Mouse (Mus musculus) spleen, adult 2 months (tissue): ENCODE measurements around the gene Rnf216. TPM values are rescaled to one million over a fixed set of nuclear protein-coding genes. Genes with fewer than 3 reads are reported as not detected.
"Not testable (repeated sequence)": the region's sequence is repeated elsewhere in the genome, so short reads cannot be mapped to it uniquely, and the experiment has no call there.

ENCODE experiments used
- DNase-seq, 2 experiments: peaks; one replicate each; pipeline versions ENCODE4 v3.0.0 to v3.0.0-alpha.2; 2012 to 2021; ENCODE audit warnings: low spot score in 2 of 2, low read depth in 1 of 2
- H3K27ac ChIP-seq: fragments of 200-500 bp; 2 replicates; pipeline ENCODE4 v1.5.1; 2012; ENCODE audit warnings: low read length, inconsistent platforms; ENCODE audit not compliant: insufficient read depth
- H3K27me3 ChIP-seq: fragments of 200-500 bp; 2 replicates; pipeline ENCODE4 v1.6.1; 2012; ENCODE audit warnings: mild to moderate bottlenecking, moderate library complexity, low read length, inconsistent platforms; ENCODE audit not compliant: control insufficient read depth, insufficient read depth
- H3K36me3 ChIP-seq: fragments of 200-500 bp; 2 replicates; pipeline ENCODE4 v1.6.1; 2012; ENCODE audit warnings: mild to moderate bottlenecking, low read length, inconsistent platforms; ENCODE audit not compliant: control insufficient read depth, insufficient read depth
- H3K4me1 ChIP-seq: fragments of 200-500 bp; 2 replicates; pipeline ENCODE4 v1.6.1; 2011; ENCODE audit warnings: inconsistent platforms; ENCODE audit not compliant: control insufficient read depth, insufficient read depth, insufficient read length
- H3K4me3 ChIP-seq: fragments of 200-500 bp; 2 replicates; pipeline ENCODE4 v1.5.1; 2011; ENCODE audit warnings: mild to moderate bottlenecking, inconsistent platforms; ENCODE audit not compliant: insufficient read depth, insufficient read length; ENCODE audit errors: extremely low read depth
- CTCF ChIP-seq: fragments of 200-500 bp; IDR thresholded peaks from 2 replicates; pipeline ENCODE4 v1.5.1; 2011; ENCODE audit warnings: mild to moderate bottlenecking, inconsistent platforms; ENCODE audit not compliant: insufficient read depth, insufficient read length, insufficient replicate concordance; ENCODE audit errors: extremely low read depth
- POLR2A ChIP-seq: fragments of 200-500 bp; IDR thresholded peaks from 2 replicates; pipeline ENCODE4 v1.6.1; 2011; ENCODE audit warnings: low read depth, low read length, inconsistent platforms
- WGBS: fragments of 180-500 bp; shearing (Covaris S2); methylation state at CpG from one replicate; pipeline ENCODE4 v1.1.7; 2018; 5-methylcytosine and 5-hydroxymethylcytosine counted together
- polyA plus RNA-seq: library from polyadenylated mRNA; depleted of rRNA; stranded (reverse); fragments of >200 nt; gene quantifications from 2 replicates; pipeline ENCODE4 v1.2.3, GENCODE M21; 2012

The Rnf216 gene
- polyA plus RNA-seq, 1 experiment = 25.9 TPM

DNA sequence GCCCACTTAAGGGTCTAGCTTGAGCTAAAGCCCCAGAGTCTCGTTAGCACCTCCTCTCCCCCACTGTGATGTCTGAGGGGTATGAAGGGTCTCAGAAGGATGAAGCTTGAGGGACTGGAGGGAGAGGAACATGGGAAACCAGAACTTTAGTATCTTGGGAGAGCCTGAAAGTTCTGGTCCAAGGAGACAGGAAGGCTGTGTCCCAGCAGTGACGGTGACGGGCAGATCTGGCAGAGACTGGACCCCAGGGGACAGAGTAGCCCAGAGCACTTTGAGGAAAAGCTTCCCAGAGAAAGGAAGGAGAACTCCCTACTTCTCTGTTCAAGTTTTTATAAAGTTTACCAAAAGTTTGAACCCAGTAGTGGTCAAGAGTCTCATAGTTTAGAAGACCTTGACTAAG is 34.7 kb upstream of the Rnf216 start, which contains the start of gene Olfr718-ps1:
Gene Olfr718-ps1 (minus strand): TSS at position 101 of the 400 bp plus-strand sequence.
- WGBS = 75% methylated on average over 3 of the region's 3 CpGs
- Histone ChIP-seq H3K4me3 (no peak within 1 kb of the TSS), H3K4me1 (no peaks in the 10 kb centered on the region), H3K27me3 (no peaks in the 10 kb centered on the region; the same call in 1 of the 2 replicates), H3K36me3 (no peaks in the 10 kb centered on the region), H3K27ac (no peak within 1 kb of the TSS)
- TF ChIP-seq CTCF = no peak
- no peak for TF ChIP-seq POLR2A
- no peak for DNase-seq

DNA sequence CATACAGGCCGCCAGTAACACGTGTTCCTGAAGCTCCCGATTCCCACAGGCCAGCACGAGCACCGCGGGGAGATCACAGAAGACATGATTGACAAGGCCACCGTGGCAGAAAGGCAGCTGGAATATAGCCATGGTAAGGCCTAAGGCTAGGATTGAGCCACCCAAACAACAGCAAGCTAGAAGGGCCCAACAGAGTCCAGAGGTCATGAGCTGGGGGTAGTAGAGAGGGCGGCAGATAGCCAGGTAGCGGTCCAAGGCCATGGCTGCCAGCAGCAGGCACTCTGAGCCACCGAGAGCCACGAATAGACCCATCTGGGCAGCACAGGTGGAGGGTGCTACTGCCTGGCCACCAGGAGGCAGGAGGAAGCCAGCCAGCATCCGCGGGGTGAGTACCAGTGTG is 24.8 kb upstream of the Rnf216 start:
- Histone ChIP-seq H3K27me3 (no peaks in the 10 kb centered on the region), H3K27ac (no peak overlapping the region), H3K4me1 (no peaks in the 10 kb centered on the region; the same call in 1 of the 2 replicates), H3K36me3 (no peaks in the 10 kb centered on the region), H3K4me3 (no peak overlapping the region)
- TF ChIP-seq CTCF (no peak), POLR2A (no peak)
- DNase-seq = no peak
- WGBS = 87% methylated on average over 13 of the region's 13 CpGs

DNA sequence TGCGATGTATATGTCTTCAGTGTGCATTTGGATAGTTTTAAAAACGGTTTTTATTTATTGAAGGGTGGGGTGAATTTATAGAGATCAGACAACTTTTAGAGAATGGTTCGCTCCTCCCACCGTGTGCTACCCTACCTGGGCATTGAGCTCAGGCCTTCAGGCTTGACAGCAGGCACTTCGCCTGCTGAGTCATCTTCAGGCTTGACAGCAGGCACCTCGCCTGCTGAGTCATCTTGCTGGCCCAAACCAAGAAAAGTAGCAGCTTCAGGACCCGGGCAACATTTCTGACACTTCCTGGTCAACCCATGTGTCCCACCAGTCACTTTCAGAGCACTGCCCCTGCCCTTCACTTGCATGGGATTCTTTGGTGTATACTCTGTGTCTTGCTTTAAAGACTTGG is 22.2 kb upstream of the Rnf216 start:
- no peak overlapping the region for H3K4me3 ChIP-seq
- H3K27ac ChIP-seq = no peak overlapping the region
- TF ChIP-seq CTCF (no peak), POLR2A (no peak)
- DNase-seq = no peak
- 77% methylated on average over 7 of the region's 7 CpGs for WGBS
- peaks cover 2% of the 10 kb centered on the region; the same call in 1 of the 2 replicates for H3K4me1 ChIP-seq
- no peaks in the 10 kb centered on the region for H3K27me3 ChIP-seq
- H3K36me3 ChIP-seq = no peaks in the 10 kb centered on the region

DNA sequence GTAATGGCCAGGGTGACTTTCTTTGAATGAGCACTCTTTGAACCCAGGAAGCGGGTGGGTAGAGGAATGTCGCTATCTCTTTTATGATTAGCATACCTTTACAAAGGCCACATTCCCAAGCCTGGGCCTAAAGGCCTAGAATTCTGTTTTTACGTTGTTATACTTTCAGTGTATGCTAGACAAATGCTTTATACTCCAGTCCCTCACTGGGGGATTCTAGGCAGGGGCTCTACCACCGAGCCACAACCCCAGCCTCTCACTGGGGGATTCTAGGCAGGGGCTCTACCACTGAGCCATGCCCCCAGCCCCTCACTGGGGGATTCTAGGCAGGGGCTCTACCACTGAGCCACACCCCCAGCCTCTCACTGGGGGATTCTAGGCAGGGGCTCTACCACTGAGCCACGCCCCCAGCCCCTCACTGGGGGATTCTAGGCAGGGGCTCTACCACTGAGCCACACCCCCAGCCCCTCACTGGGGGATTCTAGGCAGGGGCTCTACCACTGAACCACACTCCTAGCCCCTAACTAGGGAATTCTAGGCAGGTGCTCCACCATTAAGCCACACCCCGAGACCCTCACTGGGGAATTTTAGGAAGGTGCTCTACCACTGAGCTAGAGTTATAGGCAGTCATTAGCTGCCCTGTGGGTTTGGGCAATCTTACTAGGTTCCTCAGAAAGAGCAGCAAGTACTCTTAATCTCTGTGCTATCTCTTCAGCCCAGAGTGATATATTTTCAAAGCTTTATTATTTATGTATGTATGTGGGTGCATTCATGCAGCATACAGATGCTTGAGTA is 21.6 kb upstream of the Rnf216 start:
- not testable (repeated sequence) for H3K4me1 ChIP-seq, H3K27ac ChIP-seq, H3K4me3 ChIP-seq, H3K27me3 ChIP-seq, DNase-seq, H3K36me3 ChIP-seq
- 90% methylated on average over 4 of the region's 6 CpGs for WGBS

DNA sequence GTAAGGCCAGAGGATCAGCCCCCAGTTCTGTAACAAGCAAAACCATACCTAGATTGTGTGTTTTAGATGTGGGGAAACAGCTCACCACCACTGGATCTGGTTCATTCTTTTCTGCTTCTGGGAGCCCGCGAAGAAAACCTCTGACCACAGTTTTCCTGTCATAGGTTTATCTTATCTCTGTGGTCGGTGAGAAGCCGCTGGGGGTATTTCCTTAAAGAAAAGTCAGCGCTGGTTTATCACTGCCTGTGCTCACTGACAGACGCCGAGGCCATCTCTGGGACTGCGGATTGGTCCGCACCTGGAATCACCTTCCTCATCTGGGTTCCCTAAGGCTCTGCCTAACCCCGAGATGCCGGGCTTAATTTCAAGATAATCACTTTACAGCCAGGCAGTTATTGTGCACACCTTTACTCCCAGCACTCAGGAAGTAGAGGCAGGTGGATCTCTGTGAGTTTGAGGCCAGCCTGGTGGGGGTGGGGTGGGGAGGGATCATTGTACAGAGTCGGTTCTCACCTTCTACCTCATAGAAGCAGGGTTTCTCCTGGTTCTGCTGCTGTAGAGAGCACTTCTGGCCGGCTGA is 20.2 kb upstream of the Rnf216 start:
- 27% methylated on average over 13 of the region's 13 CpGs for WGBS
- Histone ChIP-seq H3K27me3 (no peaks in the 10 kb centered on the region), H3K4me3 (no peak overlapping the region)

DNA sequence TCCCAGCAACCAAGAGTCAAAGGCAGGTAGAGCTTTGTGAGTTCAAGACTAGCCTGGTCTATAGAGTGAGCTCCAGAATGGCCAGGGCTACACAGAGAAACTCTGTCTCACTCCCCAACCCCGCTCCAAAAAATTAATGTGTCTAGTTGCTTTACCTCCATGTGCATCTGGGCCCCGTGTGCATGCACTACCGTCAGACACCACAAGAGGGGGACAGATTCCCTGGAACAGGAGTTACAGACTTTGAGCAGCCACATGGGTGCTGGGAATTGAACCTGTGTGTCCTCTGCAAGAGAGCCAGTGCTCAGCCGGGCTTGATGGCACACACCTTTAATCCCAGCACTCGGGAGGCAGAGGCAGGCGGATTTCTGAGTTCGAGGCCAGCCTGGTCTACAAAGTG is 17.5 kb upstream of the Rnf216 start:
- H3K27me3 ChIP-seq = no peaks in the 10 kb centered on the region
- no peak for DNase-seq
- no peak overlapping the region for H3K27ac ChIP-seq
- WGBS = 86% methylated on average over 7 of the region's 7 CpGs
- peaks cover 2% of the 10 kb centered on the region; the same call in 1 of the 2 replicates for H3K4me1 ChIP-seq
- TF ChIP-seq CTCF (no peak), POLR2A (no peak)
- no peaks in the 10 kb centered on the region for H3K36me3 ChIP-seq
- no peak overlapping the region for H3K4me3 ChIP-seq

More for the DNA sequence above, 20.2 kb upstream of the Rnf216 start:
- DNase-seq = peak in 1 of 2 experiments; percentile 37
- Histone ChIP-seq H3K4me1 (peaks cover 2% of the 10 kb centered on the region; the same call in 1 of the 2 replicates), H3K36me3 (no peaks in the 10 kb centered on the region), H3K27ac (no peak overlapping the region)
- TF ChIP-seq CTCF (no peak), POLR2A (no peak)

DNA sequence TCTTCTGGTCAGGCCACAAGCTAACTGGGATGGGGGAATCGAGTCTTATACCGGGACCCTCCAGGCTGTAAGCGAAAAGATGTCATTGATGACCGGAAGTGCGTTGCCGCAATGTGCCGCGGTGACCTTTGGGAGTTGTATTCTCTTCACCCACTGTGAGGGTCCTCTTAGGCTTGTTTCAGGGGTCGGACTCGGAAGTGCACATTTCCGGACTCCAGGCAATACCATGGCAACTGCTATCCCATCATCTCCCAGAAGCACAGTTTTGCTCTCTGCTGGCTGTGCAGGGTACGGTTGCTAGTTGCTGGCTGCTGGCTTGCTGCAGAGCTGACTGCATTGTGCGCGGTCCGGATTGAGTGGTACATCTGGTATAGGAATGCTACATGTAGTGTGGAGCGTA is 16.3 kb upstream of the Rnf216 start:
- WGBS = 93% methylated on average over 16 of the region's 16 CpGs
- H3K27ac ChIP-seq = no peak overlapping the region
- TF ChIP-seq POLR2A (no peak), CTCF (no peak)
- H3K4me3 ChIP-seq = no peak overlapping the region
- no peak for DNase-seq
- H3K36me3 ChIP-seq = no peaks in the 10 kb centered on the region
- H3K27me3 ChIP-seq = no peaks in the 10 kb centered on the region
- H3K4me1 ChIP-seq = peaks cover 2% of the 10 kb centered on the region; the same call in 1 of the 2 replicates
